Mouse (Mus musculus) heart, postnatal 0 days (tissue): ENCODE measurements around the gene Sstr4.

Experiments used
- CTCF ChIP-seq: IDR thresholded peaks from 2 replicates; pipeline ENCODE4 v1.5.1; 2016; ENCODE audit warnings: antibody characterized with exemption, control low read depth, low read depth
- EP300 ChIP-seq: IDR thresholded peaks from 2 replicates; pipeline ENCODE4 v1.6.1; 2016; ENCODE audit warnings: antibody characterized with exemption, low read depth

- TF ChIP-seq CTCF (no peak), EP300 (no peak)
Observed at GRCm38 (mm10) chr2:148439691-148440276, 44.6 kb downstream of the Sstr4 start.
